Mouse (Mus musculus) neutrophil, adult 5-6 weeks (primary cell): ENCODE data around the gene Taf11. TPM values are rescaled to one million over a fixed set of nuclear protein-coding genes. Genes with fewer than 3 reads are reported as not detected.
A peak's percentile ranks its signal among the peaks of the same experiment; 100 is the strongest.

Experiments used
- ATAC-seq: fragments of 151-379, 151-347 bp; 2 replicates; pipeline ENCODE4 v1.8.0; 2017; ENCODE audit warnings: mild to moderate bottlenecking, moderate TSS enrichment; ENCODE audit not compliant: insufficient number of reproducible peaks, poor library complexity, low FRiP score, severe bottlenecking; ENCODE audit errors: extremely low read depth
- total RNA-seq: library from RNA; stranded (forward); fragments of 200-1000 nt; gene quantifications from 2 replicates; pipeline ENCODE4 v1.2.3, GENCODE M21; 2017

The Taf11 gene
- total RNA-seq = 20.4 and 52.5 TPM in 2 replicates

- peak; percentile 11; the same call in 1 of the 2 replicates for ATAC-seq
Measured at GRCm38 (mm10) chr17:27909622-27910500, at the start of gene Taf11. Gene Taf11 (minus strand): TSS chr17:27909844.

GRCm38 (mm10) chr17:27957649-27958048, 48.0 kb upstream of the Taf11 start:
- ATAC-seq = no peak

GRCm38 (mm10) chr17:27954629-27955402, 45.2 kb upstream of the Taf11 start:
- no peak for ATAC-seq

GRCm38 (mm10) chr17:27953136-27953535, 43.5 kb upstream of the Taf11 start:
- ATAC-seq = no peak

- no peak for ATAC-seq
Measured at GRCm38 (mm10) chr17:27947155-27947554, 37.5 kb upstream of the Taf11 start.

GRCm38 (mm10) chr17:27946371-27946770, 36.7 kb upstream of the Taf11 start:
- no peak for ATAC-seq

DNA sequence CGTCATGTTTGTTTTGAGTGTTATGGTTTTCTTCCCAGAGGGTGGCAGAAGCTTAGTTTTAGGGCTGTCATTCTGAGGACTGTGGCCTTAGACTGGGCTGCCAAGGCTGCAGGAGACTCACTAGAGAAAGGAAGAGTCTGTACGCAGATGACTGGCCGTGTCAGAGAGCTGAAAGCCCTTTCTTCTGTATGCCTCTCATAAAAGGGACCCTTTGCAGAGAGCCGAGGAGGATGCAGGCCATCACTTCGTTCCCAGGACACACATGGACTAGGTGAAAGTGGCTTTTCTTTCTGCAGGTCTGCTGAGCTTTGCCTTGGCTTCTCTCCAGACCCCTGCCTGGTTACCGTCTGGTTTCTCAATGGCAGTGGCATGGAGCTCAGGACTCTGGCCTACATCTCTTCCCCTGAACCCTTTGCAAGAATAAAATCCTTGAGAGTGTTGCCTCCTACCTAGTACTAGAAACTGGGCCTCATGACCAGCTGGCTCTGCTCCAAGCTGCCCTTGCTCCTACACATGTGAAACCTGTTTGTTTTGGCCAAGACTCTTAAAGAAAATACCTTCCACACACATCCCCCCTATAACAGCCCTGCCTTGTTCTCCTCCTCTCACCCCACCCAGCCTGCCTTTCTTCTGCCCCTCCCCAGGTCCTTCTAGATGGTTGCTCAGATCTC, 36.0 kb upstream of the Taf11 start:
- no peak for ATAC-seq

DNA sequence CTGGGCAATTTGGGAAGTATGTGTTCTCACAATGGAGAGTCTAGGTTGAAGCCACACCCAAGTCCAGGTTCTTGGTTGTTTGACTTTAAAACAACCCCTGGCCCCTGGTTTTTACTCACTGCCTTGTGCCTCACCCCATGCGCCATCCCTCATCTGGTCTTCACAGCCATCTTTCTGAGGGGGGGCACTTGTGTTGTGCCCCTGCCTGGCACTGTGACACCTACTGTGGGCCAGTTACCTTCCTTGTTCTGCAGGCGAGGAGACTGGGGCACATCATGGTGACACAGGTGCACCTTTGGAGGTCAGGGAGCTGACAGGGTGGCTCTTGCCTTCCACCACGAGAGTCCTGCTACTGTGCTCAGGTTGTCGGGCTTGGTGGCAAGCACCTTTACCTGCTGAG, 32.5 kb upstream of the Taf11 start:
- no peak for ATAC-seq

DNA sequence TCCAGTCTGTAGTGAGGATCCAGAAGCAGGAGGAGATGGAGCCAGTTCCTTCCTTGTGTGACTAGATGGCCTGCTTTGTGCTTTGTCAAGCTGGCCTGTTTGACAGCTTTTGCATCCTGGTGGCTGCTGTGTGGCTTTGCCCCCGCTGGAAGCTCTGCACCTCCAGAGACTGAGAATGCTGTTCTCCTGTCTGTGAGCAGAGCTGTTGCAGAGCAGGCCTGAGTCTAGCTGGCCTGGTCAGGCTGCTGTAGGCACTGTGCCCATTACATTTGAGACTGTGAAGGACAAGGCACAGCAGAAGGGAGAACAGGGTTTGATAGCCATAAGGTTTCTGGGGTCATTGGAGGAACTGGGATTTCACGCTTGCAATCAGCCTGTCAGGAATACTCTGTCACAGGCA, 32.1 kb upstream of the Taf11 start:
- no peak for ATAC-seq

GRCm38 (mm10) chr17:27941178-27941577, 31.5 kb upstream of the Taf11 start:
- no peak for ATAC-seq

DNA sequence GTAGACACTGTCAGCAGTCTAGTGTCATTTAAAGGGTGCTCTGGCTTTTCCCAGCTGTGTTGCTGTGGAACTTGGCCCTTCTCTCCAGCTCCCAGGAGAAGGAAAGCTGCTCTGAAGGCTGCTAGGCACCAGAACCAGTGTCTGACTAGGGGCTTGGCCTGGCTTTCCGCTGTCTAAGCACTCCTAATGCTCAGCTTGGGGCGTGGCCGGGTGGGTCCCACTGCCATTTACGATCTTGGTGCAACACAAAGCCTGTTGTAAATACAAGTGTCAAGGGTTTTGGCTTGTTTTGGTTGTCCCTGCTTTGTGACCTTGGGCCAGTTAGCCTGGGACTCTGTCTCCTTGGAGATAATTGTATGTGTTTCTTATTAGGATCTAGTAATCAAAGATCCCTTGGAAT, 30.7 kb upstream of the Taf11 start:
- ATAC-seq = no peak

GRCm38 (mm10) chr17:27939028-27939427, 29.4 kb upstream of the Taf11 start:
- ATAC-seq = no peak

GRCm38 (mm10) chr17:27938121-27938754, 28.6 kb upstream of the Taf11 start:
- ATAC-seq = no peak

DNA sequence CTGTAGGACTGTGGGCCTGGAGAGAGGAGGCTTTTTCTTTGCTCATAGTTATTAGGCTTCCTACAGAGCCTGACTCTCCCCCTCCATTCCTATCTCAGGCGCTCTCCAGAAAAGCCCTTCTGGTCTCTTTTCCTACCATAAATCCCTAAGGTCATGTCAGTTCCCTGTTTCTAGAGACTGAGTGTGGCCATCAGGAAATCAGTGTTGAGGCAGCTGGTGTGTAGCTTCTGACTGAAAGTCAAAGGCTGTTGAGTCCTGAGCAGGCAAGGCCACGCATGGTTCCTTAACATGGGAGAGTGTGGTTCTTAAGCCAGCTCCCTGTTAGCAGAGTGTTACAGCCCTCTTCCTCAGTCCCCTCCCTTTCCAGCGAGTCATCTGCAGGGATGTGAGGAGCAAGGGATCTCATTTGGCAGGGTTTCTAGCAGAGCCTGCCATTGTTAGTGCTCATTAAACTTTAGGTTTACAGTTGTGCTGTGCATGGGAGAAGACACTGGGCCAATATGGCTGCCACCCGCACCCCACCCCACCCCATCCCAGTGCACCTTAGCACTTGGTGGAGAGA, 27.5 kb upstream of the Taf11 start:
- ATAC-seq = no peak

GRCm38 (mm10) chr17:27935091-27935490, 25.4 kb upstream of the Taf11 start:
- peak; percentile 79 for ATAC-seq

GRCm38 (mm10) chr17:27934136-27934910, 24.7 kb upstream of the Taf11 start:
- no peak for ATAC-seq

- no peak for ATAC-seq
Measured at GRCm38 (mm10) chr17:27931826-27932225, 22.2 kb upstream of the Taf11 start.

DNA sequence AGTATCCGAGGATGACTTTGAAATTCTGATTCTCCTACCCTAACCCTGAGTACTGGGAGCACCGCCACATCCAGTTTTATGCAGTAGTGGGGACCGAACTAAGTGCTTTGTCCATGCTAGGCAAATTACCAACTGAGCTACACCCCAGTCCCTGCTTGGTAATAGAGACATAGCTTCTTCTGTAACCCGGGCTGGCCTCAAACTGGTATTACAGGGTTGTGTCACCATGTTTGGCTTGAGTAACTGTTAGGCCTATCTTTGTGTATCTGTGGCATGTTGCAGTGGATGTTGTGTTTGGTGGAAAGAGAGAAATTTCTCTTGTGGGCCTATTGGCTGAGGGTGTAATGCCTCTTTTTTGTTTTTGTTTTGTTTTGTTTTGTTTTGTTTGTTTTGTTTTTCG, 20.6 kb upstream of the Taf11 start:
- ATAC-seq = no peak
